Mouse (Mus musculus) layer of hippocampus, postnatal 14 days (tissue): Measurements from ENCODE around the gene Cdc42se2. TPM values are rescaled to one million over a fixed set of nuclear protein-coding genes. Genes with fewer than 3 reads are reported as not detected.

Experiments
- DNase-seq, 2 experiments: peaks; one replicate each; pipeline ENCODE4 v3.0.0; 2021 to 2022; ENCODE audit warnings: low spot score in 2 of 2, mixed read lengths in 1 of 2
- total RNA-seq, 2 experiments: library from RNA; stranded (reverse); gene quantifications; 2 replicates each; pipeline ENCODE4 v1.2.3; 2021

The Cdc42se2 gene
- total RNA-seq, 2 experiments from 2014 or later = 157 to 168 TPM

DNA sequence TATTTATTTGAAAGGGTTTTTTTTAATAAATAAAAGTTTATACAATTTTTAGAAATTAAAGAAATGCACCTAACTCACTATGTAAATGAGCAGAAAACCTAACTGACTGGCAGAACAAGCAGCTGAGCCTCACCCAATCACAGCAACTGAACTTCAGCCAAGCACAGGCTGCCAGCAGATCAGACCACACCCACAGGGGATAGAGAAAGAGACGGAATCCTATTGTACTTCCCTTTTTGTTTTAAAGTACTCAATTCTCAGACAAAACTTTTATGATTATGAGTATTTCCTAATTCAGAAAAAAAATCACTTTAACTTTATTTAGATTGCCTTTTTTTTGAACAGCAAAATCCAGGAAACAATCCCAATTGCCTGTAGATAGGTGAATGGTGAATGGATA, 29.5 kb downstream of the Cdc42se2 start:
- no peak for DNase-seq

DNA sequence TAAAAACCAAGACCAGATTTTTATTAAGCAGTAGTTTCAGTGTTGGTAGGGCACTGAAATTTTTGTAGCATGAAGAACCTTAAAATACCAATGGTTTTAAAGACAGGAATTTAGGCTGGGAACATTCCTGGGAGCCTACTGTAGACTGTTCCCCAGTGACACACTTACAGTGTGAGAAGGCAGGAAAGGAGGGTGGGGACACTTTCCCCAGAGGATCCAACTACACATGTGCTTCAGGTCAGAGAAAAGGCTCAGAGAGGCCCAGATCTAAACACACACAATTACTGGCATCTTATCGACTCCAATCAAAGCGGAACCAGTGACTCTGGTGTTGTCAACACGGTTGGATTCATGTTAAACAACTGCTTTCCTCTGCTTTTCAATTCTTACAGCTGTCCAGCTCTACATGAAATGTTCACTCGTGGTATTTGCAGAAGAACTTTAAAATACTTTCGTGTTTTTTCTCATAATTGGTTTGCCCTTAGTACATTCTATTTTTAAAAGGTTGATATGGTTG, 32.3 kb downstream of the Cdc42se2 start:
- DNase-seq = no peak

GRCm38 (mm10) chr11:54754301-54755147, 33.0 kb downstream of the Cdc42se2 start:
- DNase-seq = peak in 1 of 2 experiments; percentile 57

DNA sequence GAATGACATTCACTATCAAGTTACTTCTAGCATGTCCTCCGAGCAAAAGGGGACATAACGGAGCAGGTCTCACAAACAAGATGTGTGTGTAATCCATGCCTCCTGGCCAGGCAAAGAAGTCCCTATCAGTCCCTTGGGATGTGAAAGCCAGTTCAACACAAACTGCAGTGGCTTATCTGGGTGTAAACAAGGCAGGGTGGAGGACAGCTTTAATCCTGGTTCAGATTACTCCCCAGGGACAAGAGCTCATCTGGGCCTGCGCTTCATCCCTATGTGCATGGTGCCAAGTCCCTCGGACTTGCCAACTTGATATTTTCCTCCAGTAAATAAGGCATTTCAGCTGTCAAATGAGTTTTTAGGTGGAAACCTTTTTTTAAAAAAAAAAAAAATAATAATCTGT, 36.0 kb downstream of the Cdc42se2 start:
- no peak for DNase-seq

DNA sequence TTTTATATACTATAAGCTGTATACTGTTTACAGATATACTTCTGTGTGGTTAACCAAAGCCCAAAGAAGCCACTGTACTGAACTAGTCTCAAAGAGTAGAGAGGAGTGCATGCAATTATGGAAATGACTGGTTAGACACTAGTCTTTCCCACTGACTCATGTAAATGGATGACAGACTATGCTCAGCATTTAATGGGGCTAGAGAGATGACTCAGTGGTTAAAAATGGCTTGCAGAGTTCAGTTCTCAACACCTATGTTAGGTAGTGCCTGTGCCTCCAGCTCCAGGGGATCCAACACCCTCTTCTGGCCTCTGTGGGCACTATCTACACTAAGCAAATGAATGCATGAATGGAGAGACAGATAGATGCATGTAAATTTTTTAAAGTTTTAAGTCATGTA, 38.6 kb downstream of the Cdc42se2 start:
- DNase-seq = no peak

DNA sequence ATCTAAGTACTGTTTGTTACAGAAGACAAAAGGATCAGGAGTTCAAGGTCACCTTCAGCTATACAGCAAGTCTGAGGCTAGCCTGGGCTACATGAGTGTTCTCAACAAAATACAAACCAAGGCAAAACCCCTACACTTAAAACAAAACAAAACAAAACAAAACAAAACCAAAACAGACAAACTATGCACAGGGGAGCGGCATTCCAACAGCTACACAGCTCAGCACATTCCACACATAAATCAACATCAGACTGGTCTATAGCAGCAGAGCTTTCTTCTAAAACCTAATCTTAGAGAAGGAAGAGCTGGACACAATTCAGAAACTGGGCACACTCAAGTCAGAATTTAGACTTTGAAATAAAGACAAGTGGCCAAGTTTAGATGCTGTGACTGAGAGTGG, 43.2 kb downstream of the Cdc42se2 start:
- DNase-seq = no peak

GRCm38 (mm10) chr11:54741330-54741729, 46.1 kb downstream of the Cdc42se2 start:
- no peak for DNase-seq

- DNase-seq = no peak
These were observed 48.3 kb downstream of the Cdc42se2 start for GRCm38 (mm10) chr11:54739012-54739750.

DNA sequence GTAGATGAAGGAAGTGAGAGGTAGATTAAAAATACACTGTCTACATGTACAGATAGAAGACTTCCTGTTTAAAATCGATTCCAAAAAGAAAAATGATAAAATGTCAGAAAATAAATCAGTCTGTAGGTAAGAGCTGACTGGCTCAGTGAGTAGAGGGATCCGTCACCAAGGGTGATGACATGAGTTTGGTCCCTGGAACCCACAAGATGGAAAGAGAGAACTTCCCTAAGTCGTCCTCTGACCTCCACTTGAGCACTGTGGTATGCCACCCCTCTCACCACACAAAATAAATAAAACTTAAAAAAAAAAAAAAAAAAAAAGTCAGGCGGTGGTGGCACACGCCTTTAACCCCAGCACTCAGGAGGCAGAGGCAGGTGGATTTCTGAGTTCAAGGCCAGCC, 50.6 kb downstream of the Cdc42se2 start:
- no peak for DNase-seq

DNA sequence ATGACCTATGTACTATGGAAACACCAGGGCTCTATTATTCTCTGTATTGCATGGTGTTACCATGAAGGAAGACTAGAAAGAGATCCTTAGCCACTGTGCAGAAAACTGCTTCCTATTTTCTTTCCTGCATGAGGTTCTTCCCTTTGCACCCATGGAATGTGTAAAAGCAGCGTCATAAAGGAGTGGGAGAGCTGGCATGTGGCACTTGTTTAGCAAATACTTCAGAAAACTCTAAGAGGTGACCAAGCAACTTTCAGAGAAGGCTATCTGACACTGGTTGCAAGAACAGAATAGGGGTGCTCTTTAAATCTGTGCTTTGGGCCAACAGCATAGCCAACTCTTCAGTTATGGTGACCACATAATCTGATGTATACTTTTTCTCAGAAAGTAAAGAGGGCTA, 52.4 kb downstream of the Cdc42se2 start:
- no peak for DNase-seq

GRCm38 (mm10) chr11:54733546-54733945, 53.9 kb downstream of the Cdc42se2 start:
- no peak for DNase-seq

DNA sequence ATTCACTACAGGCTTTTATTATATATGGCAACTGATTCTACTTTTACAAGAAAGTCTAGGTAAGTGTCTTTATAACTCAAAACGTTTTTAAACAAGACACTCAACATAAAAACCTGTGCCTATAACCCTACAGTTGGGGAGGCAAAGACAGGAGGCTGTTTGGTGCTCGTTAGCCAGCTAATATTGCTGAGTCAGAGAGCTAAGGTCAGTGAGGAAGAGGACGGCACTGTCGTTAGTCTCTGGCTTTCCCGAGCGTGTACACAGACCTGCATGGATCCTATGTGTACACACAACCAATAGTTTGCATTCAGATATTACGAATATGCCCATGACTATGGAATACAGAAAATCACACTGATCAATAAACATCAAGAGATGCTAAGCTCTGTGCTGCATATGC, 56.1 kb downstream of the Cdc42se2 start:
- DNase-seq = no peak

- DNase-seq = no peak
These were observed 56.5 kb downstream of the Cdc42se2 start for GRCm38 (mm10) chr11:54730931-54731330.

- DNase-seq = no peak
These were observed 58.2 kb downstream of the Cdc42se2 start for GRCm38 (mm10) chr11:54729311-54729710.

GRCm38 (mm10) chr11:54728371-54728770, 59.1 kb downstream of the Cdc42se2 start:
- DNase-seq = no peak

- DNase-seq = peak in 1 of 2 experiments; percentile 38
These were observed 60.1 kb downstream of the Cdc42se2 start for GRCm38 (mm10) chr11:54727327-54727901.

GRCm38 (mm10) chr11:54726571-54727062, 60.9 kb downstream of the Cdc42se2 start:
- no peak for DNase-seq

- DNase-seq = no peak
These were observed 63.0 kb downstream of the Cdc42se2 start for GRCm38 (mm10) chr11:54724353-54725034.

DNA sequence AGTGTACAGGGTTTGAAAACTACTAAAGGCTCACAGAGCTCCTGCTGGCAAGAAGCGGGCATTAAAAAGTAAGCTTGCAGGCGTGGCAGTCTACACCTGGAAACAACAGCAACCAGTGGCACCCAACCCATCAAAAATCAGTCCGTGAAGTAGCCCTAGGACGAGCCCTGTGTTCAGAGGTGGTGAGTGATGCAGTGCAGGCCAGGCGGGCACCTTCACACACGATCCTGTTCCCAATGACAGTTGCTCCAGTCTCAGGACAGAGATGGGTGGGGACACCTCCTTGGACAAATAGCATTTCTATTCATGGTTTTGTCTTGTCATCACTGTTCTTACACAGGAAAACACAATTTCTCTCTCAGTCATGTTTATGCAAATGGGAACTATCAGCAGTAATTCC, 65.4 kb downstream of the Cdc42se2 start:
- no peak for DNase-seq

GRCm38 (mm10) chr11:54718601-54719000, 68.9 kb downstream of the Cdc42se2 start:
- no peak for DNase-seq

DNA sequence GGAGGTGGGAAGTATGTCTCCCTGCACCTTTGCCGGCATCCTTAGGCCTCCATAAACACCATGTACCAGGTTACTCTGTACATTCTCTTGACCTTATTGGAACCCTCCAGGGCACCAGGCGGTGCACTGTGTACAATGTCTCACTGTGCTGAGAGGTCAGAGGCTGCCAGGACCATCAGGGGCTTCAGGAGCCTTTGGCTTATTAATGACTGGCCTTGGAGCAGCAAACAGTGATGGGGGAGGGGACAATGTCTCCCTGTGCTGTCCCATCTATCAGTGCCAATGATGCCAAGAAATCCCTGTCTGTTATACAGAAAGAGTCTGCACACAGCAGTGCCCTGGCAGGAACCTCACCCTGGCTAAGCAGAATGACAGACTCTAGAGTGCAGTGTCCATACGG, 69.6 kb downstream of the Cdc42se2 start:
- no peak for DNase-seq
